Mouse (Mus musculus) cerebellum, postnatal 4 days (tissue): ENCODE measurements around the gene Akr1b3.
"Not testable (repeated sequence)": the region's sequence is repeated elsewhere in the genome, so short reads cannot be mapped to it uniquely, and the experiment has no call there.

Experiments
- DNase-seq, 2 experiments: peaks; one replicate each; pipeline ENCODE4 v3.0.0; 2022; ENCODE audit warnings: low spot score in 2 of 2, mixed read lengths in 1 of 2

Akr1b3 gene

GRCm38 (mm10) chr6:34316854-34317771, at the start of gene Akr1b3:
Gene Akr1b3, minus strand, starts transcription at chr6:34317478.
- DNase-seq = peak; percentile 62 to 80

- DNase-seq = no peak
These were observed 47.2 kb upstream of the Akr1b3 start for GRCm38 (mm10) chr6:34364217-34365136.

GRCm38 (mm10) chr6:34355841-34356240, 38.6 kb upstream of the Akr1b3 start:
- DNase-seq = no peak

GRCm38 (mm10) chr6:34355349-34355747, 38.1 kb upstream of the Akr1b3 start:
- DNase-seq = no peak

GRCm38 (mm10) chr6:34354354-34355348, 37.4 kb upstream of the Akr1b3 start:
- DNase-seq = no peak

GRCm38 (mm10) chr6:34353658-34354353, 36.5 kb upstream of the Akr1b3 start, which contains the start of gene Akr1b8:
Gene Akr1b8, plus strand, starts transcription at chr6:34354119.
- DNase-seq = peak in 1 of 2 experiments; percentile 40

- DNase-seq = no peak
These were observed 35.1 kb upstream of the Akr1b3 start for GRCm38 (mm10) chr6:34352401-34352800.

GRCm38 (mm10) chr6:34351481-34351880, 34.2 kb upstream of the Akr1b3 start:
- not testable (repeated sequence) for DNase-seq

GRCm38 (mm10) chr6:34350037-34350699, 32.9 kb upstream of the Akr1b3 start:
- DNase-seq = no peak

- peak; percentile 69 to 75 for DNase-seq
These were observed 29.0 kb upstream of the Akr1b3 start for GRCm38 (mm10) chr6:34346096-34346898.

- DNase-seq = no peak
These were observed 27.7 kb upstream of the Akr1b3 start for GRCm38 (mm10) chr6:34344935-34345334.

- no peak for DNase-seq
These were observed 27.0 kb upstream of the Akr1b3 start for GRCm38 (mm10) chr6:34344135-34344850.

- no peak for DNase-seq
These were observed 26.1 kb upstream of the Akr1b3 start for GRCm38 (mm10) chr6:34343426-34343825.

- no peak for DNase-seq
These were observed 25.2 kb upstream of the Akr1b3 start for GRCm38 (mm10) chr6:34342476-34342875.

- DNase-seq = no peak
These were observed 24.7 kb upstream of the Akr1b3 start for GRCm38 (mm10) chr6:34341991-34342390.

GRCm38 (mm10) chr6:34337799-34338198, 20.5 kb upstream of the Akr1b3 start:
- DNase-seq = no peak

GRCm38 (mm10) chr6:34334673-34335072, 17.4 kb upstream of the Akr1b3 start:
- no peak for DNase-seq

GRCm38 (mm10) chr6:34331804-34332203, 14.5 kb upstream of the Akr1b3 start:
- DNase-seq = not testable (repeated sequence)
